In the genomic region with DNA sequence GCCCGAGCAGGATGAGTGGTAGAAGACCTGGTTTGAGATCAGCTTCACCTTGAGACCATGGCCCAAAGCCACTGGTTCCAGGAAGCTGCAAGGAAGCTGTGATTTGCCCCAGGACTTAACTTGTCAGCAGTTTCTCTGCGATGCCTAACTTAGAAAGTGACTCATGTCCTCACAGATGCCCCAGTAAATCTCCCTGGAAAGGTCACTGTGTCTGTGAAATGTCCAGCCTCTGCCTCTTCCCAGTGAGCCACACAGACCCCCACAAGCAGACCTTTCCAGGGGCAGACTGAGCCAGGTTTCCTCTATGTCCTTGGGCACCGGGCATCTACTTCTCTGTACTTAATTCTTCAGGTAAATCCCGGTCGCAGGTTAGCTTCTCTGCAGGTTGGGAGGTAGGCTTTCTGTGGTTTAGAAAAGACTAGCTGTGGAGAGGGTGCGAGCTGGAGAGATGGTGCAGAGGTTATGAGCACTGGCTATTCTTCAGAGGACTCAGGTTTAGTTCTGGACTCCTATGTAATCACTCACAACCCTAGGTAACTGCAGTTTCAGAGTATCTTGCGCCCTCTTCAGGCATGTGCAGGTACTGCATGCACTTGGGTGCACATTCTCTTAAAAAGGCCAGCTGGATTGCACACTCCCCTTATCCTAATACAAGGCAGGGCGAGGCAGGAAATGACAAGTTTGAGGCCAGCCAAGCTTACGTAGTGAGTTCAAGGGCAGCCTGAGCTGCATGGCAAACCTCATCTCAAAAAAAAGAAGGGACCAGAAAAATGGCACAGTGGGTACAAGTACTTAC, we compare ENCODE assay signal across 11 mouse cellular contexts. TPM values are rescaled to one million over a fixed set of nuclear protein-coding genes. Genes with fewer than 3 reads are reported as not detected.
A peak's percentile ranks its signal among the peaks of the same experiment; 100 is the strongest.
DNase-seq lines count a peak whose midpoint lies in the region; ATAC-seq and TF ChIP-seq lines count a peak whose summit lies in the region.
"Had no signal": no experiment of that assay in that cellular context is flagged by ENCODE, and none has a peak within 500 bp of the region (broad histone marks: within the 10 kb centered on the region; RNA-seq: fewer than 3 reads in every experiment).

No protein-coding gene starts in this region.

- no peak overlapping the region for H3K27ac ChIP-seq in kidney, postnatal 0 days
- peak overlapping the region; percentile 15; the same call in 1 of the 2 replicates for H3K27ac ChIP-seq in limb, embryonic 10.5 days

- no peak for DNase-seq in kidney, postnatal 0 days (ENCODE audit: low spot score)
- DNase-seq in kidney, postnatal 25 days: no peak
- peak; percentile 37 for DNase-seq in adrenal gland, adult 8-10 months
- DNase-seq in limb, embryonic 10.5 days (ENCODE audit: low spot score): no peak
- no peak for DNase-seq in right cerebral cortex, postnatal 36 days (ENCODE audit: low spot score in 2 of 2)
- DNase-seq in cerebellum, postnatal 36 days: no peak
- no peak for DNase-seq in frontal cortex, postnatal 14 days (ENCODE audit: low spot score in 2 of 2)

- H3K4me3 ChIP-seq in kidney, postnatal 0 days (replicated peaks; ENCODE audit: low read depth, low read length): no peak overlapping the region
- H3K4me3 ChIP-seq in E14TG2a.4 (replicated peaks; ENCODE audit: low read length): no peak overlapping the region
- no peak overlapping the region for H3K4me3 ChIP-seq in limb, embryonic 10.5 days

- ATAC-seq in kidney, postnatal 0 days (replicated peaks; ENCODE audit: low FRiP score, low read depth): no peak

- H3K4me1 ChIP-seq in kidney, postnatal 0 days (replicated peaks; ENCODE audit: insufficient read depth, low read length): no peaks in the 10 kb centered on the region
- H3K4me1 ChIP-seq in E14TG2a.4 (replicated peaks; ENCODE audit: low read depth, low read length): peaks cover 46% of the 10 kb centered on the region
- H3K4me1 ChIP-seq in limb, embryonic 10.5 days: peaks cover 34% of the 10 kb centered on the region

- no peak overlapping the region for H3K4me2 ChIP-seq in kidney, postnatal 0 days (ENCODE audit: low read length)

- 89% methylated on average over 9 of the region's 9 CpGs for WGBS in kidney, postnatal 0 days
- 82% methylated on average over 9 of the region's 9 CpGs for WGBS in limb, embryonic 10.5 days

- no peak overlapping the region for H3K9ac ChIP-seq in kidney, postnatal 0 days (ENCODE audit: low read depth, low read length)

- TF ChIP-seq CTCF in kidney, postnatal 0 days (IDR thresholded peaks at IDR 0.05; ENCODE audit: low read depth): peak; percentile 65
- peak; percentile 88 for TF ChIP-seq CTCF in E14TG2a.4 (conservative IDR thresholded peaks at IDR 0.05; ENCODE audit: low read length)

- H3K27me3 ChIP-seq in kidney, postnatal 0 days (ENCODE audit: insufficient read depth, low read length): no peaks in the 10 kb centered on the region
- H3K27me3 ChIP-seq in E14TG2a.4 (ENCODE audit: insufficient read depth, low read length): no peaks in the 10 kb centered on the region
- H3K27me3 ChIP-seq in limb, embryonic 10.5 days (ENCODE audit: low read depth, poor library complexity, severe bottlenecking): no peaks in the 10 kb centered on the region

- H3K9me3 ChIP-seq in kidney, postnatal 0 days (replicated peaks; ENCODE audit: low read length): no peaks in the 10 kb centered on the region
- H3K9me3 ChIP-seq in E14TG2a.4 (ENCODE audit: low read length): peaks cover 51% of the 10 kb centered on the region
- no peaks in the 10 kb centered on the region for H3K9me3 ChIP-seq in limb, embryonic 10.5 days (replicated peaks)

- no peaks in the 10 kb centered on the region for H3K36me3 ChIP-seq in kidney, postnatal 0 days (ENCODE audit: insufficient read depth, low read length)
- peaks cover 47% of the 10 kb centered on the region for H3K36me3 ChIP-seq in E14TG2a.4 (ENCODE audit: insufficient read depth, low read length)
- peaks cover 54% of the 10 kb centered on the region for H3K36me3 ChIP-seq in limb, embryonic 10.5 days

RNA-seq across cellular contexts. Expression of a gene that starts 16.7 kb away (rescaled TPM):
- polyA plus RNA-seq in kidney, postnatal 0 days (2015; fragmentation: Nextera tagmentation; extraction: Ambion mirVana): 20.9 and 23.3 TPM in 2 replicates
- total RNA-seq in adrenal gland, adult 8-10 months (2022): under 1 TPM; 0.35 to 0.81 (median 0.55) TPM
- 29.7 and 34.5 TPM in 2 replicates for polyA plus RNA-seq in limb, embryonic 10.5 days (2016; fragmentation: Nextera tagmentation; extraction: Ambion mirVana)

RNA-seq across cellular contexts. Expression of a gene that starts 27.1 kb away (rescaled TPM):
- polyA plus RNA-seq in kidney, postnatal 0 days (2015; fragmentation: Nextera tagmentation; extraction: Ambion mirVana): not detected in 2 replicates
- not detected for total RNA-seq in adrenal gland, adult 8-10 months (2022)
- not detected in 2 replicates for polyA plus RNA-seq in limb, embryonic 10.5 days (2016; fragmentation: Nextera tagmentation; extraction: Ambion mirVana)
- polyA plus RNA-seq: intestine, embryonic 14.5 days; liver, embryonic 16.5 days; stomach, embryonic 14.5 days had no signal

RNA-seq across cellular contexts. Expression of a gene that starts 45.8 kb away (rescaled TPM):
- polyA plus RNA-seq in kidney, postnatal 0 days (2015; fragmentation: Nextera tagmentation; extraction: Ambion mirVana): 10.5 and 15.1 TPM in 2 replicates
- total RNA-seq in adrenal gland, adult 8-10 months (2022): 100 to 1,000 TPM; 129 to 165 (median 142) TPM
- 7.9 and 8.0 TPM in 2 replicates for polyA plus RNA-seq in limb, embryonic 10.5 days (2016; fragmentation: Nextera tagmentation; extraction: Ambion mirVana)
